Mouse (Mus musculus) hindbrain, embryonic 15.5 days (tissue): ENCODE data around the gene Fndc3b. TPM values are rescaled to one million over a fixed set of nuclear protein-coding genes. Genes with fewer than 3 reads are reported as not detected.

Experiments
- ATAC-seq: fragments of 200-750 bp; cut with Nextera tagmentation; 2 replicates; pipeline ENCODE4 v1.8.0; 2017; ENCODE audit warnings: low read depth, moderate number of reproducible peaks, moderate TSS enrichment; ENCODE audit not compliant: low FRiP score
- H3K27ac ChIP-seq: fragments of 300-500 bp; sonication (generic); replicated peaks from 2 replicates; pipeline ENCODE4 v1.5.1; 2015; ENCODE audit warnings: mild to moderate bottlenecking, inconsistent platforms
- H3K27me3 ChIP-seq: fragments of 300-500 bp; sonication (generic); 2 replicates; pipeline ENCODE4 v1.6.1; 2015; ENCODE audit warnings: control low read depth, inconsistent platforms
- H3K36me3 ChIP-seq: fragments of 300-500 bp; sonication (generic); 2 replicates; pipeline ENCODE4 v1.6.1; 2015; ENCODE audit warnings: control low read depth, inconsistent platforms
- H3K4me1 ChIP-seq: fragments of 300-500 bp; sonication (generic); replicated peaks from 2 replicates; pipeline ENCODE4 v1.6.1; 2015; ENCODE audit warnings: control low read depth, inconsistent platforms
- H3K4me2 ChIP-seq: fragments of 300-500 bp; sonication (generic); 2 replicates; pipeline ENCODE4 v1.6.1; 2015; ENCODE audit warnings: moderate library complexity, mild to moderate bottlenecking, inconsistent platforms
- H3K4me3 ChIP-seq: fragments of 300-500 bp; sonication (generic); 2 replicates; pipeline ENCODE4 v1.5.1; 2015; ENCODE audit warnings: mild to moderate bottlenecking, inconsistent platforms
- H3K9ac ChIP-seq: fragments of 300-500 bp; sonication (generic); 2 replicates; pipeline ENCODE4 v1.6.1; 2015; ENCODE audit warnings: inconsistent platforms
- H3K9me3 ChIP-seq: fragments of 300-500 bp; sonication (generic); 2 replicates; pipeline ENCODE4 v1.6.1; 2016; ENCODE audit warnings: control low read depth, inconsistent platforms
- WGBS: fragments of 180-500 bp; shearing (Covaris S2); methylation state at CpG from one replicate; pipeline ENCODE4 v1.1.7; 2015; 5-methylcytosine and 5-hydroxymethylcytosine counted together
- polyA plus RNA-seq: library from polyadenylated mRNA; unstranded; fragments of >200 nt; fragmentation: Nextera tagmentation; extraction: Ambion mirVana; gene quantifications from 2 replicates; pipeline ENCODE4 v1.2.1, GENCODE M21; 2015

Gene Fndc3b
- polyA plus RNA-seq, 1 experiment from 2014 or later = 7.5 TPM

DNA sequence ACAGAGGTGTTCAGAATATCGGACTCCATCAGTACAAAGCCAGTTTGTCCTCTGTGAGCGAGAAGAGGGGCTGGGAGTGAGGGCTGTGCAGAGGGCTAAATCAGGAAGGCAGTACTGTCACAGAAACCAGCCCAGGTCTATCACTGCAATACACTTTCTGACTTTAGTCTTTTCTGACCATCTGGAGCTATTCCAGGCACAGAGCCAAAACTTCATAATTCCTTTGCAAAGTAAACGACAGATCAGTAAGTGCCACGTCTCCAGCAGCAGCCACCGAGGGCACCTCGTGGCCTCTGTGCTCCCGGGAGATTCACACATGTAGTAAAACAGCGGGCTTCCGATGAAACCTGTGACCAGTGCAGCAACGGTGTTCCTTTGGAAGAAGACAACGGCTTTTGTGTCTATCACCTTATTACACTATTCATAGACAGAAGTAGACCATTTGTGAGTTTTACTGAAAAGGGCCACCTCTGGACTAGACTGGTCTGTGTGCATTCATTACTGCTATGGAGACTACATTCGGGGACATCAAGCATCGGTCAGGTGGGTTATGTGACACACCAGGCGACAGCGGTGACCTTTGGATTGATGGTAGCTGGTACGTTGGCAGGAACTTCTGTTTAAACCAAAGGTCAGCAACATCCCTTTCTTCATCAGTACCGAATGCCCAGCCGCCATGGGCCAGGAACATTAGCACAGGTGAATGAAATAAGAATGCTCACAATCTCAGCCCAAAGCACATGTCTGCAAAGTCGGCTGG, 24.2 kb downstream of the Fndc3b start:
- Histone ChIP-seq H3K9me3 (no peaks in the 10 kb centered on the region), H3K4me2 (no peak overlapping the region), H3K4me1 (0 out of 2 replicates have a peak, but pooled peaks cover 7% of the 10 kb centered on the region), H3K9ac (no peak overlapping the region), H3K36me3 (no peaks in the 10 kb centered on the region), H3K4me3 (no peak overlapping the region), H3K27me3 (no peaks in the 10 kb centered on the region), H3K27ac (no peak overlapping the region)
- ATAC-seq = no peak
- WGBS = 71% methylated on average over 19 of the region's 19 CpGs

DNA sequence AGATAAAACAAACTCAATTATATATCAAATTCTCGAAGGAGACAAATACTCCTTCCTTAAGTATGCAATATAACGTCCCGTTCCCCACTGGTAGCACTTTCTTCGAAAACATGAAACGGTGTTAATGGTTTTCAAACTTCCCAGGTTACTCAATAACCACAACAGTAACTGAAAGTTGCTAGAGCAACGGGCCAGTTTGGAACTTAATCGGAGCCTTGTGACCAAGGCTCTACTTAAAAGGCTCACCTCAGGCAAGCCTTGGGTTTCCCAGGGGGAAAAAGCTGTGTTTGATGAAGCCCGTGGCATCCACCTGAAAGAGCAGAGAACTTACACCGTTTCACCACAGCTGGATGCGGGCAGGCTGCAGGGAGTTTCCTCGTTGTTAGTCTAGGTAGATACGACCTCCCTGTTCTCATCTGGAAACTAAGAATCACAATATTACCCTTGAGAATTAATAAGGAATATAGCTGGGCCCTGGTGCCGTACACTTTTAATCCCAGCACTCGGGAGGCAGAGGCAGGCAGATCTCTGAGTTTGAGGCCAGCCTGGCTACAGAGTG, 25.4 kb downstream of the Fndc3b start:
- Histone ChIP-seq H3K36me3 (no peaks in the 10 kb centered on the region), H3K9ac (no peak overlapping the region), H3K4me1 (0 out of 2 replicates have a peak, but pooled peaks cover 7% of the 10 kb centered on the region), H3K4me2 (no peak overlapping the region), H3K27ac (no peak overlapping the region), H3K4me3 (no peak overlapping the region), H3K27me3 (no peaks in the 10 kb centered on the region), H3K9me3 (no peaks in the 10 kb centered on the region)
- no peak for ATAC-seq
- WGBS = 90% methylated on average over 14 of the region's 14 CpGs

DNA sequence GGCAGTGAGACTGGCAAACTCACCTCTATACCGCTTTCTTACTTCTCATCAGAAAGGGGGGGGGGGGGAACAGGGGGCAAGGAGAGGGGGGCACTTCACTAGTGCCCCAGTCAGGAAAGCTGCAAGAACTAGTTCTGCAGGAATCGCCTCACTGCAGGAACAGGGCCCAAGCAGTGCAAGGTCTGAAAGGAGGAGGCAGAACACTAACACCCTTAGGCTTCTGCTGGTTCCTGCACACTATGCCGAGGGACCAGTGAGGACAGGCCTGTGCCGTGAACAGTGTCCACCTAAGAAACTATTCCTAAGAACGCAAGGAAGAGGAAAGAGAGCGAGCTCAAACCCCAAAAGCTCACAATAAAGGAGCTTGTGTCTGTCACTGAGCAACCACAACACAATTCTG, 26.0 kb downstream of the Fndc3b start:
- Histone ChIP-seq H3K9me3 (no peaks in the 10 kb centered on the region), H3K4me1 (0 out of 2 replicates have a peak, but pooled peaks cover 4% of the 10 kb centered on the region), H3K4me3 (no peak overlapping the region), H3K9ac (no peak overlapping the region), H3K4me2 (no peak overlapping the region), H3K27me3 (no peaks in the 10 kb centered on the region), H3K36me3 (no peaks in the 10 kb centered on the region), H3K27ac (no peak overlapping the region)
- WGBS = 89% methylated on average over 6 of the region's 6 CpGs
- ATAC-seq = no peak

DNA sequence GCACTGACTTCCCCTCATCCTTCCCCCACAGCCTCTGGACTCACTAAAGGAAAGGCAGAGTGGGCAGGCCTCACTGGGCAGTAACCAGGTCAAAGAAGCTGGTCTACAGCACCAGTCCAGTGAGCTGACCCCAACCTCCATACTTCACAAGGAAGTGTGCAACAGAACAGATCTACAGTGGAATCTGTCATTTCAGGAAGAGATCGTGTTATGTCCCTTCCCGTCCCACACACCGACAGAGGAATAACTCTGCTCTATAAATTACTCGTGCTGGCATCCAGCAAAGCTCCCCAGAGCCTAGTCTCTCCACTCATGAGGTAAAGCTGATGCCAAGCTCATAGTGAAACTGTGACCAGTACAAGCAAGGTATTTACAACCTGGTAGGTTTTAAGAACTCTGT, 27.7 kb downstream of the Fndc3b start:
- Histone ChIP-seq H3K9me3 (no peaks in the 10 kb centered on the region), H3K4me2 (no peak overlapping the region), H3K4me3 (no peak overlapping the region), H3K4me1 (0 out of 2 replicates have a peak, but pooled peaks cover 3% of the 10 kb centered on the region), H3K9ac (no peak overlapping the region), H3K27me3 (no peaks in the 10 kb centered on the region), H3K27ac (no peak overlapping the region), H3K36me3 (no peaks in the 10 kb centered on the region)
- 70% methylated on average over 4 of the region's 4 CpGs for WGBS
- no peak for ATAC-seq

DNA sequence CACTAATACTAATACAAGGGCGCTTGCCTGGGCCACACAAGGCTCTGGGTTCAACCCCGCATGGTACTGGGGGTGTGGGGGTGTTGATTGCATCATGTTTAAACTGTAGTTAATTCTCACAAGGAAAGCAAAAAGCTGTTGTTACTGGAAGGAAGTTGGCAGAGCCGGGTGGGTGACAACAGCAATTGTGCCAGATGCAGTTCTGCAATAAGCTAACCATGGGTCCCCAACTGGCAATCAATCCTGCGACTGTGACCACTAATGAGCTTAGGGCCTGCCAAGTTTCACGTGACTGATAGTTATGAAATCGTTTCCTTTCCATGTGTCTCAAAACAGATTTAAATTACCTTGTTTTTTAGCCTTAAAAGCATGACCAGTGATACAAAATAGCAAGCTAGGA, 33.5 kb downstream of the Fndc3b start:
- no peak overlapping the region for H3K27ac ChIP-seq
- no peaks in the 10 kb centered on the region for H3K9me3 ChIP-seq
- no peak overlapping the region for H3K4me3 ChIP-seq
- WGBS = 54% methylated on average over 6 of the region's 6 CpGs
- no peak overlapping the region for H3K4me2 ChIP-seq
- ATAC-seq = no peak
- no peaks in the 10 kb centered on the region for H3K27me3 ChIP-seq
- H3K36me3 ChIP-seq = no peaks in the 10 kb centered on the region
- no peak overlapping the region for H3K9ac ChIP-seq
- H3K4me1 ChIP-seq = peaks cover 18% of the 10 kb centered on the region; the same call in 1 of the 2 replicates

DNA sequence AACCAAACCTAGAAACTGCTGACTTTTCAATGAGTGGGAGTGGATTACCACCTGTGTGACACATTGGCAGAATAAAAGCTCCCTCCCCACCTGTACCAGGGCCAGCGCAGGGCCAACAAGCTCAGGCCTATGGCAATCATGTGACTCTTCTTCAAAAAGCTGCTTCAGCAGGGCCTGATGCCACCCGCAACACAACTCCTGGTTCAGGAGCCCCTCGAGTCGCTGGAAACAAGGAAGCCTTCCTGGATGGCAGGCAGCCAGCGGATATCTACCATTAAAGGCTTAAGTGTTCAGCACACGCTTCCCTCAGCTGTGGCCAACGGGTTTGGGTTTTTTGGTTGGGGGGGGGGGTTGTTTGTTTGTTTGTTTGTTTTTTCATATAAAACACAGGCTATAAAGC, 37.4 kb downstream of the Fndc3b start:
- Histone ChIP-seq H3K9ac (no peak overlapping the region), H3K9me3 (no peaks in the 10 kb centered on the region), H3K36me3 (no peaks in the 10 kb centered on the region), H3K27me3 (no peaks in the 10 kb centered on the region), H3K27ac (no peak overlapping the region), H3K4me2 (no peak overlapping the region), H3K4me1 (peaks cover 29% of the 10 kb centered on the region; the same call in 1 of the 2 replicates), H3K4me3 (no peak overlapping the region)
- WGBS = 75% methylated on average over 7 of the region's 7 CpGs
- no peak for ATAC-seq

DNA sequence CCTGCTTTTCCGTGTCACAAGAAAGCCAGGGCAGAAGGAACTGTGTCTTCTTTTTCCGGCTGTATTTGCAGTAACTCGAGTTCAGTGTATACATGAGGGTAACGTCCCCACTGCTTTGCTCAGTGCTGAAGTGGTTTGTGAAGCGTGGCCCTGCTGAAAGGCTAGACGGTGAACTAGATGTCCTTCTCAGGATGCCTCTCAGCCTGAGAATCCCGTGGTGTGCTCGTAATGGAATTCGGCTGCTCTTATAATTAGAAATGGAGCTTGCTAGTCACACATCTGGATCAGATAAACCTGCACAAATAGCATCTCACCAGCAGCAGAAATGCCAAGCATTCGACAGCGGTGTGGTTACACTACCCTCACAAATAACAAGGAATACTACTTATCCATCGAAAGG, 40.7 kb downstream of the Fndc3b start:
- Histone ChIP-seq H3K27ac (no peak overlapping the region), H3K36me3 (no peaks in the 10 kb centered on the region), H3K4me3 (no peak overlapping the region), H3K27me3 (no peaks in the 10 kb centered on the region), H3K4me2 (no peak overlapping the region), H3K9me3 (no peaks in the 10 kb centered on the region), H3K9ac (no peak overlapping the region), H3K4me1 (peaks cover 24% of the 10 kb centered on the region; the same call in 1 of the 2 replicates)
- ATAC-seq = no peak
- 78% methylated on average over 12 of the region's 12 CpGs for WGBS

DNA sequence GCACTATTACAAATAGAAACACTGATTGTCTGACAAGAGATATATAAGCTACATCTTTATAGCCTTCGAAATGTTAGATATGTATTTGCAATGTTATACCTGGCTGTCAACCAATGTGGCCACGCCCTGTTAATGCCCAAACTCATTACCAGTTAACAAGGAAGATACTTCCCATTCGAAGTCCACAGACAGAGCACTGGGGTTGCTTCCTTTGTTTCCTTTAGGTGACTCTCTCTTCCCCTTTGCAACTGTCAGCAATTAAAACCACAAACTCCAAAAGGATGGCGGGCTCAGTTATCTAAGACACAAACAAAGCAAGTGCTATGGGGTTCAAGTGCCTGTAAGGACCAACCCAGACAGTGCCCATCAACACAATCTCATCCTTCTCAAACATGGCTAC, 43.8 kb downstream of the Fndc3b start:
- H3K27ac ChIP-seq = no peak overlapping the region
- no peaks in the 10 kb centered on the region for H3K36me3 ChIP-seq
- 0 out of 2 replicates have a peak, but pooled peaks cover 11% of the 10 kb centered on the region for H3K4me1 ChIP-seq
- WGBS = 89% methylated on average over 4 of the region's 4 CpGs
- no peaks in the 10 kb centered on the region for H3K9me3 ChIP-seq
- H3K4me3 ChIP-seq = no peak overlapping the region
- no peak for ATAC-seq
- no peak overlapping the region for H3K9ac ChIP-seq
- H3K27me3 ChIP-seq = no peaks in the 10 kb centered on the region
- H3K4me2 ChIP-seq = no peak overlapping the region

DNA sequence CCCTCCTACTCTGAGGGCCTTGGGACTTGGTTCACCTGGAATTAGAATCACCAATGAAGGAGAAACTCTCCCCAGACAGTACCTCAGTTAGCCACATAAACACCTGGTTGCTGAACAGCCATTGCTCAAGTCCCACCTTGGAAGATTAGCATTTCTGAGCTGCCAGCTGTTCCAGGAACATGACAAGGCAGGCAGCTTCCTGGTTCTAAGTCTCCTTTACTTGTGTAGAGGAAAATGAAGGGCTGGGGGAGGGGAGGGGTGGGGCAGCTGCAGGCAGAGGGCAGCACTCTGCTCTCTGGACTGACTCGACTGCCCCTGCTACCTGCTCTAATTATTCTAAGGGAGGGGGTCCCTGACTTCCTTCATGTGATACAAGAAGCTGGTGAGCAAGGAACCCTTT, 45.8 kb downstream of the Fndc3b start:
- H3K4me1 ChIP-seq = no peaks in the 10 kb centered on the region
- H3K4me3 ChIP-seq = no peak overlapping the region
- H3K27ac ChIP-seq = no peak overlapping the region
- no peaks in the 10 kb centered on the region for H3K36me3 ChIP-seq
- no peaks in the 10 kb centered on the region for H3K9me3 ChIP-seq
- H3K9ac ChIP-seq = no peak overlapping the region
- no peak overlapping the region for H3K4me2 ChIP-seq
- no peaks in the 10 kb centered on the region for H3K27me3 ChIP-seq
- no peak for ATAC-seq
- 11% methylated on average over 1 of the region's 1 CpGs for WGBS

DNA sequence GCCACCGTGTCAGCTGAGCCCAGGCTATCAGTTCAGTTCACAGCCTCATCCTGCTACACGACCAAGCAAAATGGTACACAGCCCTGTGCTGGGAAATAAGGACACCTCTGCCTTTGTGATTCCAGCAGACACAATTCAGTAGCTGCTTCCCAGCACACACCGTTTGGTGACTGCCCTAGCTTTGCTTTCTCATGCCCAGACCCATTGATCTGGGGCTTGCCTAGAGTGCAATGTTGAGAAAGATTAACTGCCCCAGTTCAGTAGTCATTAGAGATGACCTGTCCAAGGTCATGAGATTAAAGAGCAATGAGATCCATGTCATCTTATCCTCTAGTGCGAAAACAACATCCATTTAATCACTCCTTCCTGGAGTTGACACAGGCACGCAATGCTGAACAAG, 47.9 kb downstream of the Fndc3b start:
- Histone ChIP-seq H3K4me3 (no peak overlapping the region), H3K9me3 (no peaks in the 10 kb centered on the region), H3K4me2 (no peak overlapping the region), H3K9ac (no peak overlapping the region), H3K27ac (no peak overlapping the region), H3K27me3 (no peaks in the 10 kb centered on the region), H3K36me3 (no peaks in the 10 kb centered on the region), H3K4me1 (no peaks in the 10 kb centered on the region)
- ATAC-seq = no peak
- 85% methylated on average over 5 of the region's 5 CpGs for WGBS

DNA sequence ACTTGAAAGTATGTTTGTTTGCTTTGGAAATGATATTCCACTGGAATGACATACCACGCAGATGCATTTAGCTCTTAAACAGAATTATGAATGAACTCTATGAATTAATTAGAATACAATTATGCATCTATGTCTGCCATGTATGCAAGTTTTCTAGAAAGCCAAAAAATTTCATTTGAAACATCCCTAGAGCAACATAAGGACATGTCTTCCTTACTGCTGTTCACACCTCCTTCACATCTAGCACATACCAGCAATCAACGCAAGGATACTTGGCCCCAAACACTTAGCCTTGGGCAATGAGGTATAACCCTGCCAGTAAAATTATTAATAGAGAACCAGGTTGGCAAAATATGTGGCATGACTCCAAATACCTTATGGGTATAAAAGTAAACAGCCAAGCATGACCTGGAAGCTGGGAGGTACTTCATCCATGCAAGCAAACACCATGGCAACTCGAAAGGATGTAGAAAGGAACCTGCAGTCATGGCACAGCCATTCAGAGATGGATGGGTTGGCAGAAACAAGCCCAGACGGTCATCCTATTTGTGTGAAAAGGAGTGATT, 52.8 kb downstream of the Fndc3b start:
- H3K4me2 ChIP-seq = no peak overlapping the region
- H3K27me3 ChIP-seq = no peaks in the 10 kb centered on the region
- H3K4me3 ChIP-seq = no peak overlapping the region
- H3K9ac ChIP-seq = no peak overlapping the region
- H3K4me1 ChIP-seq = 0 out of 2 replicates have a peak, but pooled peaks cover 3% of the 10 kb centered on the region
- no peaks in the 10 kb centered on the region for H3K36me3 ChIP-seq
- H3K9me3 ChIP-seq = no peaks in the 10 kb centered on the region
- WGBS = 71% methylated on average over 4 of the region's 4 CpGs
- H3K27ac ChIP-seq = no peak overlapping the region
- no peak for ATAC-seq

DNA sequence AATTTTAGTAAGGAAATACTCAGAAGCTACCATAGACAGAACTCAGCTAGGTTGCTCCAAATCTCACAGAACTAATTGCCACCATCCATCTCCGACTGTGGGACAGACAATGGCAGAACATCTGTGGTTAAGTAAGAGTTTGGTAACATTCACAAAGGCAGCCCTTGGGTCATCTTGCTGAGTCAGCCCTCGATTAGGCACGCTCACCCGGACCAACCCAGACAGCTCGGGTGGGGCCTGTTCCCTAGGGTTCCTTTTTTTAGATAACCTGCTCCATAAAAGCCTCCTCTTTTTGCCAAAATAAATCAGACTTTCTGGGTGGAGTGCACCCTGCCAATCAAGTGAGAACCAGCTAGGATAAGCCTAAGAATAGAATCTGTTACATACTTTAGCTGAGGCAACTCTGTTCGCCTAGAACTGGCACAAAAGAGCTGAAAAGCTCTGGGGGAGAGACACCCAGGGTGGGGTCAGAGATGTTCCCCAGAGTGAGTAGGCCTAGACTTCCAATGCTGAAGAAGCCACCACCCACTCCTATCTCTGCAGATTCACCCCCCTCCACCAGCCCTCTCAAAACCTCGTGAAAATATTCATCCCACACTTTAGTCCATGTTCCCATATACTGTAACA, 54.2 kb downstream of the Fndc3b start:
- Histone ChIP-seq H3K4me3 (no peak overlapping the region), H3K27me3 (no peaks in the 10 kb centered on the region), H3K36me3 (no peaks in the 10 kb centered on the region), H3K9me3 (no peaks in the 10 kb centered on the region), H3K4me1 (0 out of 2 replicates have a peak, but pooled peaks cover 3% of the 10 kb centered on the region), H3K4me2 (no peak overlapping the region), H3K27ac (no peak overlapping the region), H3K9ac (no peak overlapping the region)
- WGBS = 23% methylated on average over 7 of the region's 7 CpGs
- ATAC-seq = no peak
